Mouse (Mus musculus): ENCODE measurements around the gene Gm26566.

- TF ChIP-seq CTCF (IDR thresholded peaks at IDR 0.05; ENCODE audit: low read depth) (no peak), EP300 (IDR thresholded peaks at IDR 0.05; ENCODE audit: low read depth) (0 out of 2 replicates have a peak, but pooled peaks have one; percentile 55)
Observed at GRCm38 (mm10) chr4:88721791-88722721, at the start of gene Gm26566, which contains the start of gene Klhl9.

Data from heart, postnatal 0 days (tissue).